Mouse (Mus musculus): ENCODE measurements around the gene Atg4d. TPM values are rescaled to one million over a fixed set of nuclear protein-coding genes. Genes with fewer than 3 reads are reported as not detected.

Gene Atg4d
- polyA plus RNA-seq, 1 experiment from 2014 or later = 40.0 TPM

GRCm38 (mm10) chr9:21238733-21239464 is 26.2 kb upstream of the Atg4d start, which contains the start of gene Keap1:
Keap1 (minus strand) TSS chr9:21239361.
- H3K4me3 ChIP-seq (ENCODE audit: low read depth, low read length) = peak within 1 kb of the TSS; percentile 90
- no peaks in the 10 kb centered on the region for H3K9me3 ChIP-seq (ENCODE audit: low read length)
- 1% methylated on average over 42 of the region's 90 CpGs for WGBS
- peak within 1 kb of the TSS; percentile 64 for H3K4me2 ChIP-seq (replicated peaks; ENCODE audit: low read depth, low read length)
- peaks cover 7% of the 10 kb centered on the region for H3K27me3 ChIP-seq (replicated peaks; ENCODE audit: insufficient read depth, low read length)
- peak within 1 kb of the TSS; percentile 77 for H3K9ac ChIP-seq (replicated peaks; ENCODE audit: low read depth)
- peaks cover 11% of the 10 kb centered on the region for H3K4me1 ChIP-seq (ENCODE audit: insufficient read depth, low read depth, low read length)
- no peaks in the 10 kb centered on the region; the same call in 1 of the 2 replicates for H3K36me3 ChIP-seq (ENCODE audit: insufficient read depth, low read length)
- DNase-seq (ENCODE audit: low spot score) (peak; percentile 92), ATAC-seq (peak; percentile 93)
- H3K27ac ChIP-seq (ENCODE audit: low read length) = peak within 1 kb of the TSS; percentile 89
- TF ChIP-seq CTCF (IDR thresholded peaks at IDR 0.05) = 0 out of 2 replicates have a peak, but pooled peaks have one; percentile 12
- TF ChIP-seq EP300 (IDR thresholded peaks at IDR 0.05) = no peak

- DNase-seq (ENCODE audit: low spot score) (no peak), ATAC-seq (no peak)
- TF ChIP-seq EP300 (IDR thresholded peaks at IDR 0.05) = no peak
- TF ChIP-seq CTCF (IDR thresholded peaks at IDR 0.05) = no peak
- Histone ChIP-seq H3K4me2 (replicated peaks; ENCODE audit: low read depth, low read length) (peak overlapping the region; percentile 64), H3K27ac (ENCODE audit: low read length) (no peak overlapping the region), H3K4me3 (ENCODE audit: low read depth, low read length) (peak overlapping the region; percentile 90), H3K9ac (replicated peaks; ENCODE audit: low read depth) (peak overlapping the region; percentile 77; the same call in 1 of the 2 replicates), H3K9me3 (ENCODE audit: low read length) (no peaks in the 10 kb centered on the region), H3K27me3 (replicated peaks; ENCODE audit: insufficient read depth, low read length) (peaks cover 12% of the 10 kb centered on the region), H3K4me1 (ENCODE audit: insufficient read depth, low read depth, low read length) (peaks cover 17% of the 10 kb centered on the region), H3K36me3 (ENCODE audit: insufficient read depth, low read length) (no peaks in the 10 kb centered on the region; the same call in 1 of the 2 replicates)
- WGBS = 14% methylated on average over 4 of the region's 4 CpGs
Measured at GRCm38 (mm10) chr9:21239465-21239848, 25.6 kb upstream of the Atg4d start.

GRCm38 (mm10) chr9:21241343-21241742 is 23.8 kb upstream of the Atg4d start:
- WGBS = 4% methylated on average over 11 of the region's 11 CpGs
- Histone ChIP-seq H3K4me2 (replicated peaks; ENCODE audit: low read depth, low read length) (no peak overlapping the region), H3K36me3 (ENCODE audit: insufficient read depth, low read length) (no peaks in the 10 kb centered on the region; the same call in 1 of the 2 replicates), H3K27me3 (replicated peaks; ENCODE audit: insufficient read depth, low read length) (peaks cover 20% of the 10 kb centered on the region), H3K4me1 (ENCODE audit: insufficient read depth, low read depth, low read length) (peaks cover 22% of the 10 kb centered on the region), H3K9me3 (ENCODE audit: low read length) (no peaks in the 10 kb centered on the region), H3K4me3 (ENCODE audit: low read depth, low read length) (no peak overlapping the region), H3K27ac (ENCODE audit: low read length) (no peak overlapping the region), H3K9ac (replicated peaks; ENCODE audit: low read depth) (no peak overlapping the region)
- DNase-seq (ENCODE audit: low spot score) (peak; percentile 93), ATAC-seq (no peak)
- no peak for TF ChIP-seq EP300 (IDR thresholded peaks at IDR 0.05)
- peak; percentile 100 for TF ChIP-seq CTCF (IDR thresholded peaks at IDR 0.05)

GRCm38 (mm10) chr9:21243826-21244427 is 21.2 kb upstream of the Atg4d start:
- peaks cover 10% of the 10 kb centered on the region; the same call in 1 of the 2 replicates for H3K4me1 ChIP-seq (ENCODE audit: insufficient read depth, low read depth, low read length)
- H3K27me3 ChIP-seq (replicated peaks; ENCODE audit: insufficient read depth, low read length) = peaks cover 38% of the 10 kb centered on the region
- no peak for ATAC-seq
- TF ChIP-seq EP300 (IDR thresholded peaks at IDR 0.05) (no peak), CTCF (IDR thresholded peaks at IDR 0.05) (no peak)
- H3K9me3 ChIP-seq (ENCODE audit: low read length) = no peaks in the 10 kb centered on the region
- no peak for DNase-seq (ENCODE audit: low spot score)
- 5% methylated on average over 41 of the region's 42 CpGs for WGBS
- H3K9ac ChIP-seq (replicated peaks; ENCODE audit: low read depth) = no peak overlapping the region
- no peak overlapping the region for H3K27ac ChIP-seq (ENCODE audit: low read length)
- no peaks in the 10 kb centered on the region; the same call in 1 of the 2 replicates for H3K36me3 ChIP-seq (ENCODE audit: insufficient read depth, low read length)
- peak overlapping the region; percentile 55 for H3K4me2 ChIP-seq (replicated peaks; ENCODE audit: low read depth, low read length)
- peak overlapping the region; percentile 27 for H3K4me3 ChIP-seq (ENCODE audit: low read depth, low read length)

- no peak overlapping the region for H3K27ac ChIP-seq (ENCODE audit: low read length)
- peak overlapping the region; percentile 27 for H3K4me3 ChIP-seq (ENCODE audit: low read depth, low read length)
- H3K36me3 ChIP-seq (ENCODE audit: insufficient read depth, low read length) = no peaks in the 10 kb centered on the region; the same call in 1 of the 2 replicates
- 3% methylated on average over 70 of the region's 72 CpGs for WGBS
- ATAC-seq (no peak; the same call in 1 of the 2 replicates), DNase-seq (ENCODE audit: low spot score) (no peak)
- peak overlapping the region; percentile 55 for H3K4me2 ChIP-seq (replicated peaks; ENCODE audit: low read depth, low read length)
- H3K9me3 ChIP-seq (ENCODE audit: low read length) = no peaks in the 10 kb centered on the region
- H3K4me1 ChIP-seq (ENCODE audit: insufficient read depth, low read depth, low read length) = peaks cover 10% of the 10 kb centered on the region; the same call in 1 of the 2 replicates
- H3K9ac ChIP-seq (replicated peaks; ENCODE audit: low read depth) = no peak overlapping the region
- TF ChIP-seq CTCF (IDR thresholded peaks at IDR 0.05) = no peak
- no peak for TF ChIP-seq EP300 (IDR thresholded peaks at IDR 0.05)
- peaks cover 44% of the 10 kb centered on the region for H3K27me3 ChIP-seq (replicated peaks; ENCODE audit: insufficient read depth, low read length)
Measured at GRCm38 (mm10) chr9:21244428-21245112, 20.5 kb upstream of the Atg4d start.

GRCm38 (mm10) chr9:21245113-21245487 is 20.0 kb upstream of the Atg4d start:
- TF ChIP-seq CTCF (IDR thresholded peaks at IDR 0.05) (no peak), EP300 (IDR thresholded peaks at IDR 0.05) (no peak)
- peaks cover 10% of the 10 kb centered on the region; the same call in 1 of the 2 replicates for H3K4me1 ChIP-seq (ENCODE audit: insufficient read depth, low read depth, low read length)
- no peaks in the 10 kb centered on the region for H3K9me3 ChIP-seq (ENCODE audit: low read length)
- H3K27me3 ChIP-seq (replicated peaks; ENCODE audit: insufficient read depth, low read length) = peaks cover 47% of the 10 kb centered on the region
- no peak for ATAC-seq
- no peaks in the 10 kb centered on the region; the same call in 1 of the 2 replicates for H3K36me3 ChIP-seq (ENCODE audit: insufficient read depth, low read length)
- no peak overlapping the region for H3K27ac ChIP-seq (ENCODE audit: low read length)
- H3K4me3 ChIP-seq (ENCODE audit: low read depth, low read length) = peak overlapping the region; percentile 27
- 3% methylated on average over 16 of the region's 16 CpGs for WGBS
- no peak overlapping the region for H3K9ac ChIP-seq (replicated peaks; ENCODE audit: low read depth)
- no peak for DNase-seq (ENCODE audit: low spot score)
- H3K4me2 ChIP-seq (replicated peaks; ENCODE audit: low read depth, low read length) = peak overlapping the region; percentile 55

Data from lung, postnatal 0 days (tissue).